Mouse (Mus musculus): Measurements from ENCODE around the gene Gmpr. TPM values are rescaled to one million over a fixed set of nuclear protein-coding genes. Genes with fewer than 3 reads are reported as not detected.

Gmpr gene
- polyA plus RNA-seq, 1 experiment from 2014 or later: 30.0 TPM

DNA sequence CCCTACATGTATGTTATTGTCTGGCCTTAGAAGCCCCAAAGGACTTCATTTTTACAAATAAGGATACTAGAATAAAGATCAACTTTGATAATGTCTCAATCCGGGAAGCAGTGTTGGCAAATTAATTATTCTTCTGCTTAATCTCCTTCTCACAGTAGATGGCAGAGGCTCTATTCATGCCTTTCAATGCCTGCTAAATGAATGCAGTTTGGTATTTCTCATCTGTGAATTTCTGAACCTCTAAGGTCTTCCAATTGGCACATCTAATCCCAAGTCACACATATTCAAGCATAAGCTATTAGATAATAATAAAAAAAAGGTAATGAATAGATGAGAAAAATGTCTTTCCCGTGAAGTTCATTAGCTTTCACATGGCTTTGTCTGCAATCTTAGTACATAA lies 92.6 kb downstream of the Gmpr start:
- H3K27ac ChIP-seq (replicated peaks): no peak overlapping the region
- no peaks in the 10 kb centered on the region for H3K36me3 ChIP-seq
- no peak overlapping the region for H3K4me3 ChIP-seq
- no peak for DNase-seq (ENCODE audit: low spot score)
- H3K9me3 ChIP-seq (replicated peaks): no peaks in the 10 kb centered on the region
- peaks cover 3% of the 10 kb centered on the region; the same call in 1 of the 2 replicates for H3K4me1 ChIP-seq
- 89% methylated on average over 2 of the region's 2 CpGs for WGBS
- no peaks in the 10 kb centered on the region for H3K27me3 ChIP-seq (ENCODE audit: low read depth, poor library complexity, severe bottlenecking)

DNA sequence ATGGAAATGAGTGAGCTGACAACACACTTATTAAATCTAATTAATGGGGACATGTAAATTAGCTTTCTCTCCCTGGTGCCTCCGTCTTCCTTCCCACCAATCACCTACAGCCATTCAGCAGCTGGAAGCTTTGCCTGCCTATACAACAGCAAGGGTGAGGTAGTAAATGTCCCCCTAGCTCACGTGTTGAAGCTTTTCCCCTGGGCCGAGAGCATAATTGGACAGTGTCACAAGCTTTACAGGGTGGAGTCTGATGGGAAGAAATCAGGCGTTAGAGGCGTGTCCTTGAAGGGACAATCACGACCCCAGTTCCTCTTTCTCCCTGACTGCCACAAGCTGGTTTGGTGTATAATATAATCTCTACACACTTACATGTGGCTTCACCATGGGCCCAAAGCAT lies 93.2 kb downstream of the Gmpr start:
- no peak overlapping the region for H3K27ac ChIP-seq (replicated peaks)
- H3K36me3 ChIP-seq: no peaks in the 10 kb centered on the region
- no peaks in the 10 kb centered on the region for H3K9me3 ChIP-seq (replicated peaks)
- no peak for DNase-seq (ENCODE audit: low spot score)
- no peak overlapping the region for H3K4me3 ChIP-seq
- no peaks in the 10 kb centered on the region for H3K27me3 ChIP-seq (ENCODE audit: low read depth, poor library complexity, severe bottlenecking)
- peaks cover 3% of the 10 kb centered on the region; the same call in 1 of the 2 replicates for H3K4me1 ChIP-seq
- 74% methylated on average over 6 of the region's 6 CpGs for WGBS

Other genes with a start within 250 kb of the Gmpr start
- gene Mylip, start 117.7 kb upstream of the Gmpr start, polyA plus RNA-seq (2016; fragmentation: Nextera tagmentation; extraction: Ambion mirVana): 4.6 and 5.9 TPM in 2 replicates